Mouse (Mus musculus): ENCODE results near the gene Trip12.

- TF ChIP-seq CTCF (IDR thresholded peaks at IDR 0.05), result no peak
- TF ChIP-seq POLR2A (IDR thresholded peaks at IDR 0.05; ENCODE audit: insufficient read depth, low read depth, low read length), result no peak
- TF ChIP-seq EP300 (IDR thresholded peaks at IDR 0.05; ENCODE audit: insufficient read depth, low read depth, low read length), result no peak
These were observed 8.0 kb upstream of the Trip12 start for GRCm38 (mm10) chr1:84848335-84848734.

Measured in heart, adult 2 months (tissue).